Mouse (Mus musculus): ENCODE results near the gene Bdkrb2.
A peak's percentile ranks its signal among the peaks of the same experiment; 100 is the strongest.

Bdkrb2 gene

DNA sequence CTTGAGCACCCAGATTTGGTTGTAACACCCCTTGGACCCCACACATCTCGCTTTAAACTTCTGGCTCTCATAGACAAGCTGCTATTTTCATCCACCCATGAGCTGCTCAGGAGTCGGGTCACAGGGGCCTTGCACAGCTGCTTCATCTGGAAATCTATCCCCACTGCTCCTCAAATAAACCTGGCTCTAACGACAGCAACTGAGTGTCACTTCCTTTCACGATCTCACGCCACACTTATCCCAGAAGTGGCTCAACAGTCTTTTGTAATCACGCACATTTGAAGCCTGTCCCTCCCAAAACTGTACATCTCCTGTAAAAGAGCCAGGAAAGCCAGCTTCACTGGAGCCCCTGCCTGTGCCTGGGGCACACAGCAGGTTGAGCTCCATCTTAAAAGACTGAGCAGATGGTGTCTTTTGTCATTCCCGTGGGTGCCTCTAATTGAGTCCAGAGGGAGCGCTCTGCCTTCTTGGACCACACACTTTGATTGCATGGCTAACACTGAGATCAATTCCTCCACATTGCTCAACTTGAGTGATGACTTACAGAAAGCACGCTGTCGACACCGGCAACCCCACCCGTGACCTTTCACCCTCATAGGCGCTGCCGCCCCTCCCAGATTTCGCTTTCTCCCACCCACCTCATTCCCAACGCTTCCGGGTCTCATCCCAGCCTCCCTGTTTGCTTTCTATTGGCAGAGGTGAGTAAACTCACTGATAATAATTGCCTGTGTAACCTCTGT is 17.2 kb upstream of the Bdkrb2 start:
- no peak for DNase-seq (ENCODE audit: extremely low read depth, low read depth, low spot score)

DNA sequence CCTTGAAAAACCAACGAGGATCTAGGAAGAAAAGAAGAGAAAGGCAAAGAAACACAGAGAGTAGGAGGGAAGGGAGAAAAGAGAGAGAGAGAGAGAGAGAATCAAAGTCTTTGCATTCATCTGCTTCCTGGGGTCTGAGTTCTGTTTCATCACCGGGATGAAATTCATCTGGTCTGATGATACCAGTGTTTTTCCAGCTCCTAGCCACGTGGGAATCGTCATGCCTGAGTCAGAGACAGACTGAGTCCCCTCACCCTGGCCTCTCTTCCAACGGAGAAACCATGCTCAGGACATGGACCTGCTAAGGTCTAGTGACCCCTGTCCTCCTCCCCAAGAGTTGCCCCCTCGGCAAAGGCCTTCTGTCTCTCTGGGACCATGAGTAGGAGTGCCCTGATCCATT is 16.5 kb upstream of the Bdkrb2 start:
- DNase-seq (ENCODE audit: extremely low read depth, low read depth, low spot score) = no peak

DNA sequence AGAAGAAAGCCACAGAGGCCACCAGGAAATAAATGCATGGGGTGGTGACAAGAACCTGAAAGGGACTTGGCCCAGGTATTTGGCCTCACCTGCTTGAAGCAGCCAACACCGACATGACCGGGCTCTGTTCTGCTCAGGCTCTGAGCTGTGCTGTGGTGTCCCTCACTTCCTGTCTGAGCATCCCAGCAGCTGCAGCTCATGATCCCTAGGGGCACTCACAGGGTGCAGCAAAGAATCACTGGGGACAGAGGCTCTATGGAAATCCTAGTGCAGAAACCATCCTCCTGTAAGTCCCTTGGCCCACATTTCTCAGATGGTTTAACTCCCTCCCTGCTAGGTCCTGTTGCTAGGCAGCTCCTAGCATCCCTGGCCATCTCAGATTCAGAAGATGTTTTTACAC is 15.9 kb upstream of the Bdkrb2 start:
- no peak for DNase-seq (ENCODE audit: extremely low read depth, low read depth, low spot score)

DNA sequence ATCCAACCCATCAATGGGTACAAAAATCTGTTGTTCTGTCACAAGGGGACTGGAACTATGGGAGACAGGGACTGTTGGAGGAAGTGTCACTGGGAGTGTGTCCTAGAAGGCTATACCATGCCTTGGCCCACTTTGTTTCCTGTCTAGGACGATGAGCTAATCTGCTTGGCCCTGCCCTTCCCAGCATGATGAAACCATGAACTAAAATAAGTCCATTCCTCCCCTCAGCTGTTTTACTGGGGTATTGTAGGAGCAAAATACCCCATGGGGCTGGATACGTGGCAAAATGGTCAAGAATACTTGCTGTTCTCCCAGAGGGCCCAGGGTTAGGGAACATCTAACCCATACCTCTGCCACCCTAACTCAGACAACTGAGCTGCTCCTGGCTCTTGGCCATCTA is 15.0 kb upstream of the Bdkrb2 start:
- no peak for DNase-seq (ENCODE audit: extremely low read depth, low read depth, low spot score)

DNA sequence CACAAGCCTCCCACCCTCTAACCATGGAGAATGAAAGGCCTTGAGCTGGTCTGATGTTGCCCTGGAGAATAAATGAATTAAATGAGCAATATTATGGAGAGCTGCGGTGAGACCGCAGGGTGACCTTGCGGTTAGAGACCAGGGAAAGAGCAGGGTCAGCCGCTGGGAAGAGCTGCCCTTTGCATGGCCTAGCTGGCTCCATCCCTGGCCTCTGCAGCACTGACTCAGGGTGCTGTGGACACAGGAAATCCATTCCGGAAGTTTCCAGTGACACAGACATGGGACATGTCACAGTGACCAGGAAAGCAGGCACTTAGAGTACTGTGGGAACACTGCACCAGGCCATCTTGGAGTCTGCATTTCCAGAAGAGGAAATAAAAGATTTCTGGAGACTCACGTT is 14.1 kb upstream of the Bdkrb2 start:
- DNase-seq (ENCODE audit: extremely low read depth, low read depth, low spot score) = no peak

DNA sequence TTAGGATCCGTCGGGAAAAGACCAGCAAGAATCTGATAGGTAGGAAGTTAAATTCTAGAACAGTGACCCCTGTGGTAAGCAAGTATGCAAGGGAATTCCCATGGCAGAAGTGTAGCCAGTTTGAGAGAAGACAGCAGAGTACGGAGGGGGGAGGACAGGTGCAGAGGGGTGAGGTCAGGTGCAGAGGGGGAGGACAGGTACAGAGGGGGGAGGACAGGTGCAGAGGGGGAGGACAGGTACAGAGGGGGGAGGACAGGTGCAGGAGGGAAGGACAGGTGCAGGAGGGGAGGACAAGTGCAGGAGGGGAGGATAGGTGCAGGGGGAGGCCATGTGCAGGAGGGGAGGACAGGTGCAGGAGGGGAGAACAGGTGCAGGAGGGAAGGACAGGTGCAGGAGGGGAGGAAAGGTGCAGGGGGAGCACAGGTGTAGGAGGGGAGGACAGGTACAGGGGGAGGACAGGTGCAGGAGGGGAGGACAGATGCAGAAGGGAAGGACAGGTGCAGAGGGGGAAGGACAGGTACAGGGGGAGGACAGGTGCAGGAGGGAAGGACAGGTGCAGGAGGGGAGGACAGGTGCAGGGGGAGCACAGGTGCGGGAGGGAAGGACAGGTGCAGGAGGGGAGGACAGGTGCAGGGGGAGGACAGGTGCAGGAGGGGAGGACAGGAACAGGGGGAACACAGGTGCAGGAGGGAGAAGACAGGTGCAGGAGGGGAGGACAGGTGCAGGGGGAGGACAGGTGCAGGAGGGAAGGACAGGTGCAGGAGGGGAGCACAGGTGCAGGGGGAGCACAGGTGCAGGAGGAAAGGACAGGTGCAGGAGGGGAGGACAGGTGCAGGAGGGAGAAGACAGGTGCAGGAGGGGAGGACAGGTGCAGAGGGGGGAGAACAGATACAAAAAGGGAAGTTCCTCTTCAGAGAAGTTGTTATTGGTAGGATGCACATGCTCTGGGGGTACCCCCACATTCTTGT is 12.9 kb upstream of the Bdkrb2 start:
- DNase-seq (ENCODE audit: extremely low read depth, low read depth, low spot score) = no peak

DNA sequence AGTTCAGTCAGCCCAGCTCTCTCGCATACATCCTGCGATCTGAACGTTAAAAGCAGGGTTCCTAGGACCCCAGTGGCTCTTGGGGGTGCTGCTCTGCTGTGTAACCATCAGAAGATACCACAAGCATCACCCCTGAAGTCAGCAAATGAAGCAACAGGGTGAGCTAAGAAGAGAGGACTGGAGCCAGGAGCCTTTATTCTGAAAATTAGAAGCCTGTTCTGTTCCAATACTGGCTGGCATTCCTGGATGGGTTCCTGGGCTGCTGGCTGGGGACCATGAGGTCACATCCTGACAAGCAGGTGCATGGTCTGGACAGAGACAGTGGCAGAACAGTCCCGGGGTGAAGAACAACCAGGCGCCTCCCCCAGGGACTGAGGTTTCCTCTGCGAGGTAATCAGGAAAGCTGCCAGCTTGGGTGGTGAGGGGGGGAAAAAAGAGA is 11.5 kb upstream of the Bdkrb2 start:
- no peak for DNase-seq (ENCODE audit: extremely low read depth, low read depth, low spot score)

DNA sequence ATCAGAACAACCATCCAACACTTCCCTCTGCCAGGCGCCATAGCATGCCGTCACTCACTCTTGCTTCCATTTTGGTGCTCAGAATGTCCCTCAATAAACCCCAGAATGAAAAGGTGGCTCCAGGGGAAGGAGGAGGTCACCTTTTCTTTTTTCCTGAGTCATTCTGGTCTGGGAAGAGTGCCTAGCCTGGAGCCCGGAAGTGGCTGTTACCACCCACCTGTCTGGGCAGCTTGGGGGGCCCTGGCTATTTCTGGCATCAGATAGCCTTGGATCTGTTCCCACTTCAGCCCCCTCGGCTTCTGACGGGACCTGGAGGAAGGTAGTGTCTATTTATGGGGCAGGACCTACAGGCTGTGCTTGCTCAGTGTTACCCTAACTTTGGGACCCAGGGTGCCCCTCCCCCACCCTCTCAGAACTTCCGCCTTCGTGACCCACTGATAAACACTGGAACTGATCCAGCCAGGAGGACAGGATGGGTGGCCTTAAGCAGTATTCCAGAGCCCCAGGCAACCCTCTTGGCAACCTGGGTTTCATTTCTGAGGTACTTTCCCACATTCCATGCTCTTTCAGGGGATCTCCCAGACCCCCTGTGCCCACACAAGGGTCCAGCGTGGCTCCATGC is 8.8 kb upstream of the Bdkrb2 start:
- DNase-seq (ENCODE audit: extremely low read depth, low read depth, low spot score) = no peak

DNA sequence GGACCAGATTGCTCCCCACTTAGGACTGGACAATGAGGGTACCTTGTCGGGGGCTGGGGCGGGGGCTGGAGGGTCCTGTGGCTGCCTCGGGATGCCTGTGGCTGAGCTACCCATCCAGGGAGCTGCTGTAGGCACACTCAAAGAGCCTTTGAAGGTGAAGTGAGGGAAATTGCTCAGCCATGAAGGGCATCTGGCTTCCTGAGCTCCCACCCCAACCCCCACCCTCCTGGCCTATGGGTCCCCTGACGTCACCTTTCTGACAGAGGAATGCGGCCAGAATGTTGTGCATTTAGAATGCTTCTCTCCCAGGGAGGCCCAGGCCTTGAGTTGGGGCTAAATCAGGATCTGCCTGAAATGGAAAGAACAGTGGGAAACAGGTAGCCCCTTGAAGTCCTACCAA is 7.9 kb upstream of the Bdkrb2 start:
- DNase-seq (ENCODE audit: extremely low read depth, low read depth, low spot score) = no peak

DNA sequence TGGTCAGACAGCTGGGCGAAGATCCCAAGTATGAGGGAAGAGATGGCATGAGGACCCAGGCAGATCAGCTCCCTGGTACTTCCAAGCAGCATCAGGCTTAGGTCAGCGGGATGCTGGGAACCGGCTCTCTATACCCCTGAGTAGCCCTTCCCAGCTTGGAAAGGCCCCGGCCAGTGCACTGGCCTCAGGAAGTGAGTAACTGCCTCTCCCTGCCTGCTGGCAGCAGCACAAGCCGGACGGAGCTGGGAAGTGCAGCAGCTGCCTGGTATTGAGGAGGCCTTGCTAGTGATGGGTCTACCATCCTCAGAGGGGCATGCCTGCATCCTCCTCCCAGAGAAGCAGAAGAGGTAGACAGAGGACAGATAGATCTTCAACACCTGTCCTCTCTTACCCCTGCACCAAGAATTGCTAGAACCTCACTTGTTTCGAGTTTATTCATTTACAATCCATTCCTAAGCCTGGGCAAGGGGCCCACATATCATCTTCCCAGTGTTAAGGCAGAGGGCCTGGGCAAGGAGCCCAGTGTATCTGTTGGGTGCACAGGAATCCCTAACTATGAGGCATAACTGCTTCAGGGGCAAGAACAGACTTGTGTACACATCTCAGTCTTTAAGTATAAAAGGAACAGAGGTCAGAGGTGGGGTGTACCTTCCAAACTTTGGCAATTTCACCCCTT is 5.6 kb upstream of the Bdkrb2 start:
- no peak for DNase-seq (ENCODE audit: extremely low read depth, low read depth, low spot score)

DNA sequence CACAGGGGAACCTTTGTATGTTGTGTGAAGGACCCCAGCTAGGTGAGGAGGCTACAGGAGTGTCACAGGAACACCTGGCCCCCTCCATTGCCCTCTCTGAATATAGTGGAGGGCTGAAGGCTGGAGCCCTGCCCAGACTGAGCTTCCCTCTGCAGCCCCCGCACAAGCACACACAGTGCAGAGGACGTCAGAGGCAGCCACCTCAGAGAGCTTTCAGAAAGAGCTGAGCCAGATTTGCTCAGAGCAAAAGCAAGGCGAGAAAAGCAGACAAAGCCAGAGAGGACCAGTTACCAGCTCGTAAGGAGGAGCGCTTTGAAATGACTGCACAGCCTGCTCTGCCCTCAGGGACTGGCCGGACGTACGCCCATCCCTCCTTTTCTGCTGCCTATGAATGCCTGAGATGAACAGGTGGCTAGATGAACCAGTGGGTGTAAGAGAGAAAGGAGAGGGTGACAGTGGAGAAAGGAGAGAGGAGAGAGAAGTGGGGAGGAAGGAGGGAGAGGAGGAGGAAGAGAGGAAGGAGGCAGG is 2.0 kb upstream of the Bdkrb2 start:
- DNase-seq (ENCODE audit: extremely low read depth, low read depth, low spot score) = no peak

DNA sequence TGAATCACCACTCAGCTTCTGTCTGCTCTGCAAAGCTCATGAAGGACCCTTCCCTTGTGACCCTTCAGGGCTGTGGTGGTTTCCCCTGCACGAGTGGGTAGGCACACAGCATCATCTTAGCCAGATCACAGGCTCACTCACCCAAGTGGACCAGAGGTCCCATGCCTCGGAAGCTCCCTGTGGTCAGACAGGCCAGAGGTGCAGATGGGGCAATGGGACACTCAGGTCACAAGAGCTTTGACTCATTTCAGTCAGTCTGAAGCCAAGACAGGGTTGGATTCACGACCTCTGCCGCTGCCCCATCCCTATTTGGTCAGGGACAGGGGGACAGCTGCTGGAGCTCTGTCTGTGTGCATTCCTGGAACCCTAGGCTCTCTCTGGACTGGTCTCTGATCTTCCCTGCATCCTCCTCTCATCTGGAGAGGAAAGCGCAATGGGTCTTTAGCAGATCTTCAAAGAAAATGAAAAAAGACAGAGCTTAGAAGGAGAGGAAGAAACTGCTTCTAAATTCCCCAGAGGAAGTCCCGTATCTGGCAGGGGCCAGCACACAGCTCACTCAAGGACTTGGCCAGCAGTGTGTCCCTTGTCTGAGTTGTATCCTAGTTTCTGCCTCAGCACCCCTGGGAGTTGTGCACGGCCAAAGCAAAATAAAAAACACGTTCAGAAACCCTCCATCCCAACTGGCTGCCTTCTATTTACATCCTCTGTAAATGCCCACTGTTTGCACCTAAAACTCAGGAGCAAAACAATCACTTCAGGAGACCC is 788 bp upstream of the Bdkrb2 start:
- DNase-seq (ENCODE audit: extremely low read depth, low read depth, low spot score) = no peak

DNA sequence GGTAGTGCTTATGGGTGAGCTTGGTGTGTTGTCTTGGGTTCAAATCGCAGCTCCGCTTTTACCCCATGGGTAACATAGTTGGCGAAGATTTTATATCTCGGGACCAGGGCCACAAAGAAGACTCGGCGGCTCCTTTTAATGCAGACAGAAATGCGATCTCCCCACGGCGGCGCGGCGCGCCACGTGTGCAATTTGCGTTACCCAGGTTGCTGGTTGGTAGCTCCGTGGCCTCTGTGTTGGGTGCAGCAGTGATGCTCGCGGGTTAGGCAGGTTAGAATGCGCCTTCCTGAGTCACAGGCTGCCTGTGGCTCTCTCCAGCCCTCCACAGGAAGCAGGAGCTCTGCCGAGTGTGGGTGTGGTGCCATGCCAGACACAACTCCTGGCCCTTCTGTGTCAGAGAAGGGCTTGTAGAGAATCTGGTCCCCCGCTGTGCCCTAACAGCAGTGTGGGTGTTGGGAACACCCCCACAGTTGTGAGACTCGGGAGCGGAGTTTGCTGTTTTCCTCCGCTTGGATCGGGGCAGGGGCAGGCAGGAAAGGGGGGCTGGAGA is 775 bp downstream of the Bdkrb2 start:
- DNase-seq (ENCODE audit: extremely low read depth, low read depth, low spot score) = no peak

DNA sequence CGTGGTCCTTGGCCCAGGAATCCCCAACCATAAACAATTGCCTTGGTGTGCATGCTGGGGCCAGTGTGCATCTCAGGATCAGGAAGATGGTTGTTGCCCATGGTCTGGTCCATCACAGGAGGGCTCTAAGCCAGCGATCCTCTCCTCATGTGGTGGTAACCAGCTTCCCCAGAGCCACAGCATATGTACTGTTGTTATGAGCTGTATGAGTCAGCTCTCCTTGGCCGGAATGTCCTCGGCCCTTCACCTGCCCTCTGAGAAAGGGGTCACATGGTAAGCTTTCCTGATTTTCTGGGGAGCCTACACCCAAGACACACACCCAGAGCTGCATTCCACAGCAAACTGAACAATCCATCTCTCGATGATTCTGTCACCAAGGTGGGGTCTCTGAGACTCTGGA is 2.2 kb downstream of the Bdkrb2 start:
- DNase-seq (ENCODE audit: extremely low read depth, low read depth, low spot score) = no peak

DNA sequence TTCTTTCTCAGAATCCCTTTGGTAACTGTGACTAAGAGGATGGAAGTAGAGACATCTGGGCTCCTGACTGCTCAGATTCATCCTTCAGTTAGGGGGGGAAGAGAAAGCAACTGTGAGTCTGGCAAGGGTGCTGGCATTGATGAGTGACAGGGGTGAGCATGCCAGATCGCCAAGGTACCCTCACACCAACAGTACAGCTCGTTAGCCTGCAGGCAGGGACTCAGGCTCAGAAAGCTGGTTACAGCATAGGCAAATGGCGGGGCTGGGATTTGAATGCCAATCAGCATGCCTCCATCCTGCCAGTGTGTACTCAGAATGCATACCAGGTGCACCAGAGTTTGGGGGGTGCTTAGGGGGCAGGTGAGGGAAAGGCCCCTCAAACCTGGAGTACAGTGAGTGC is 8.8 kb downstream of the Bdkrb2 start:
- DNase-seq (ENCODE audit: extremely low read depth, low read depth, low spot score) = no peak

DNA sequence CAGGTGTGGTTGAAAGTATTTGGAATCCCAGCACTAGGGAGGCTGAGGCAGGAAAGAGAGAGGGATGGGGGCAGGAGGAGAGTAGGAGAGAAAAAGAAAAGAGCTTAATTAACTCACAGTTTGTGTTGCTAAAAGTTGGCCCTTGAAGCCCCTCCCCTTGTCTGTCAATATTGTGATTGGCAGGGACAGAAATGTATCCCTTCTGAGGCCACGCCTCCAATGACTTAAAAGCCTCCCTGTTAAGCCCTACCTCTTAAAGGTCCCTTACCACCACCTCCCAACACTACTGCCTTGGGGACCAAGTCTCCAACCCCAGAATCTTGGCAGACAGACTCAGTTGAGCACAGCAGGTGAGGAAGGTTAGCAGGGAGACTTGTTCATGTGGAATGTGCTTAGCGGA is 9.6 kb downstream of the Bdkrb2 start:
- DNase-seq (ENCODE audit: extremely low read depth, low read depth, low spot score) = no peak

DNA sequence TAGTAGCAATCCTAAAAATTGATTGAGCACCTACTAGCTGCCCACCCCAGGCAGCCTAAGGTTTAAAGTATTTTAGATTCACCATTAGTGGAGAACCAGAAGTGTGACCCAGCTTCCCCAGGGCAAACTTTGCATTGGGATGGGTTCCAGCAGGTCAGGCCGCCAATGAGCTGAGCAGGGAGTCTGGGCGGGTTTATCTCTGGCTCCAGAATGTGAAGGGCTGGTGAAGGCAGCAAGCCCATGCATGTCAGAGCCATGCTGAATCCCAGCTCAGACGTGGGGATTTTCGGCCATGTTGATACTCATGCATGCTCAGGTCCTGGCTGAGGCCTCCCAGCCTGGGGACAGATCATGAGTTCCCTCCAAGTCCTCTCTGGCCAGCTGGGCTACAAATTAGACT is 11.3 kb downstream of the Bdkrb2 start:
- peak; percentile 39 for DNase-seq (ENCODE audit: extremely low read depth, low read depth, low spot score)

DNA sequence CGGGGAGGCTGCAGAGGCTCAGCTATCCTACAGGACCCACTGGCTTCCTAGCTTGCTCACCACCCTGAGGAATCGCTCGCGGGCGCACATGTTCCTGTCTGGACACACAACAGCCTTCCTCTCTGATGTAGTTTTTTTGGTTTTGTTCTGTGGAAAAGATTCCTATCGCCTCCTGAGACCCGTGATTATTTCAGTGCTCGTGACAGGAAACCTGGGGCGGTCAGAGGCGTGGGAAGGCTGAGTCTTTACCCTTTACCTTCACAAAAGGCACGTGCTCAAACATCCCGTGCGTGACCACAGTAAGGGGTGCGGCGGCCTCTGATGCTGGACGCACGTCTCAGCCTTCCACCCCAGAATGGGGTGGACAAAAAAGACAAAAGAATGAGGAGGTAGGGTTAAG is 17.5 kb downstream of the Bdkrb2 start:
- DNase-seq (ENCODE audit: extremely low read depth, low read depth, low spot score) = no peak

DNA sequence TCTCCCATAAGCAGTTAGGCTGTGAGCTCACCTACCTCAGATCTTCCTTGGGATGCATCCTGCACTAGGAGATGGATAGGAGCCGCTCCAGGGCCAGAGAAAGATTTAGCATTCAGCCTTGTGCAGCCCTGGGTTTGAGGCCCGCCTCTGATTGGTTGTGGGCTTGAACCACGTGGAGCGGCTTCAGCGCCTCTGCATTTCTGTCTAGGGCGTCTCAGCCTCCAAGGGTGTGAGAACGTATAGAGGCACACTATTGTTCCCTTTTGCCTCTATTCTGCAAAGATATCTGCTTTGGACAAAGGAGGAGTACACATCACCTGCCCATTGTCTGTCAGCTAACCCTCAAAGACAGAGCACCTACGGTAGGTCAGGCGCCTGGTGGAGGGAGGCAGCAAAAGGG is 19.5 kb downstream of the Bdkrb2 start:
- DNase-seq (ENCODE audit: extremely low read depth, low read depth, low spot score) = no peak

DNA sequence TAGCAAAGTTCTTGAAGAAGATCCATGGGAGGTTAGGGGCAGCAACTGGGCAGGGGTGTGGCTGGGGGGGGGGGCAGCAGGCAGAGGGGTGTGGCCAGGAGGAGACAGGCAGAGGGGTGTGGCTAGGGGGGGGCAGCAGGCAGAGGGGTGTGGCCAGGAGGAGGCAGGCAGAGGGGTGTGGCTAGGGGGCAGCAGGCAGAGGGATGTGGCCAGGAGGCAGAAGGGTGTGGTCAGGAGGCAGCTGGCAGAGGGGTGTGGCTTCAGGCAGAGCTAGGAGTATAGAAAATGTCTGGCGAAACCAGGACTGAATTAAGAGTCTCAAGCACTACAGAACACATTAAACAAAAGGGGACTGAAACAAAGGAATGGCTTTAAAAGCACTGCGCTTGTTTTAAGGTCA is 20.5 kb downstream of the Bdkrb2 start:
- no peak for DNase-seq (ENCODE audit: extremely low read depth, low read depth, low spot score)
